Mouse (Mus musculus): ENCODE results near the gene Tex29.
A peak's percentile ranks its signal among the peaks of the same experiment; 100 is the strongest.

Gene Tex29

GRCm38 (mm10) chr8:11840174-11840573 lies at the start of gene Tex29:
Tex29 (plus strand) TSS chr8:11840474.
- no peak for DNase-seq

DNA sequence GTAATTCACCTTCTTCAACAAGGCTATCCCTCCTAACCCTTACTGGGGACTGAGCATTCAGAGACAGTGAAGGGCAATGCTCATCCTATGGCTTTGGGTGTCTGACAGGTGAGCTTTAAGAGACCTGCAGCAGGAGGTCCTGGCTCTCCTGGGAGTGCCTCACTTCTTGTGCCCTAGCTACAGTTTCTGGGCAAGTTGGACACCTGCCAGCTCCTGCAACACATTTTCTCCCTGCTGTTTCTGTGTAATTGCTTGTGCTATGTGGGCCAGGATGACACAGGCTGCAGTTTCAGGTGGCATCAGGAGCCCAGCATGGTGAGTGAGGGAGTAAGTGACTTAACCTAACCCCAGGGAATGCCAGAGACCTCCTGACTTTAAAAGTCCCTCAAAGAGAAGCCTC lies 45.3 kb upstream of the Tex29 start:
- no peak for DNase-seq

- no peak for DNase-seq
Observed at GRCm38 (mm10) chr8:11797128-11797527, 43.1 kb upstream of the Tex29 start.

DNA sequence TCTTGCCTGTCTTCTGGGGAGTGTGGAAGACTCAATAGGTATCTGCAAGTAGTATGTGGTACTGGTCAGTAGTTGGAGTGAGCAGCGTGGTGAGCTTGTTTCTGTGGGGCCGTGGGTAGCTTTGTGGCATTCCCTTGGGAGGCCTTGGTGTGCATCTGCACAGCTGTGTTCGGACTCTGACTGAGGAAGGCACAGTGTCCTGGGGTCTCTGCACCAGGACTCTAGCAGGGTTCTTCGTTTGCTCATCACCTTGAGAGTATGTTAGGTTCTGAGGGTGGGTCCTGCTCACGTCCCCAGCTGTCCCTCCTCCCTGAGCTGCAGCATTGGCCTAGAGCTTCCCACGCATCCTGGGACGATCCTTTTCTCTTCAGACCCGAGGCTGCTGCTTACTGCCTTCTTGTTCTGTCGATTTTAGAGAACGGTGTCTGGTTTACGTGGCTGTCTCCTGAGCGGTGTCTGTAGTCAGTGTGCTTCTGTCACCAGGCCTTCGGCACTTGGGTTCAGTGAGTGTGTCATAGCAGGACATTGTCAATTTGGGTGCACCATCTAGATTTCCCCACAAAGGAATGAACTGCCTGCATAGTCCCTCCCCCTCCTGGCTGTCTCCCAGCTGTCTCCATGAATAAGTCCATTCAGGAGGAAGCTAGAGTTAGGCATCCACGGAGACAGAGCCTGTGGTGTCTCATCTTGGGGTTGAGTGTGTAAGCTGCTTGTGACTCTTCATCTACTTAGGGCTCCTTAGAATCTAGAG lies 42.4 kb upstream of the Tex29 start:
- DNase-seq: peak; percentile 37

GRCm38 (mm10) chr8:11798480-11798867 lies 41.8 kb upstream of the Tex29 start:
- no peak for DNase-seq

DNA sequence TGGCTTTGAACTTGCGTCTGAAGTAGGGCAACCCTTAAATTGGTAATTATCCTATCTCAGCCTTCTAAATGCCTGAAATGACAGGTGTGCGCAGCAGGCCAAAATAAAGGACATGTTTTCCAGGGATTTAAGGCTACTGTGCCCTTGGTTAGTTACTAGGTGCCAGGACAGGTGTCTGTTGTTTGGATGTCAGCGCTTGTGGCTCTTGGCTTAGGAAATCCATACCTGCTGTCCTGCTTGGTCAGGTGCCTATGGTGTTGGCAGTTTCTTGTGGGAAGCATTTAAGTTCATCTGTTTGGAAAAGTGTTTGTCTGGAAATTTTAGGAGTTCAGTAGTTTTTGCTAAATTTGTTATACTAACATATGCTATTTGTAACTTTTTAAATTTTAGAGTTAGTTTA lies 41.2 kb upstream of the Tex29 start:
- no peak for DNase-seq

GRCm38 (mm10) chr8:11800481-11800880 lies 39.8 kb upstream of the Tex29 start:
- DNase-seq: peak; percentile 14

GRCm38 (mm10) chr8:11801571-11801970 lies 38.7 kb upstream of the Tex29 start:
- no peak for DNase-seq

- DNase-seq: no peak
Observed at GRCm38 (mm10) chr8:11804914-11805313, 35.4 kb upstream of the Tex29 start.

GRCm38 (mm10) chr8:11806252-11806651 lies 34.0 kb upstream of the Tex29 start:
- no peak for DNase-seq

- no peak for DNase-seq
Observed at GRCm38 (mm10) chr8:11807361-11807760, 32.9 kb upstream of the Tex29 start.

- no peak for DNase-seq
Observed at GRCm38 (mm10) chr8:11808047-11808446, 32.2 kb upstream of the Tex29 start.

GRCm38 (mm10) chr8:11810426-11810825 lies 29.8 kb upstream of the Tex29 start:
- no peak for DNase-seq

GRCm38 (mm10) chr8:11813801-11814200 lies 26.5 kb upstream of the Tex29 start:
- no peak for DNase-seq

DNA sequence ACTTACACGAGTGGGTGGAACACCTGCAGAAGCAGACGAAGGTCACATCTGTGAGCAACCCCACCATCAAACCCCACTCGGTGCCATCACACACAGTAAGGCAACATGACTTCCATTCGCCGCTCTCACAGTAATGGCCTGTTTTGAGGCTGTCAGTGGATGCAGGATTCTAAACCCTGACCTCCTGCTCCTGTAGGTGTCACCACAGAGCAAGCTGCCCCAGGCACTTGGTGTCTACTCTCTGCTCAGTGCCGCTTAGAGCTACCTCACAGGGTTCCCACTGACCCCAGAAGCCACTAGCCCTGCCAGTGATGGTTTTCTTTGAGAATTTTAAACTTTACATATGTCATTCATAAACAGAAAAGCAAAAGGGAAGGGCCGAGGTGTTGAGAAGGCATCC lies 25.1 kb upstream of the Tex29 start:
- DNase-seq: peak; percentile 17

- no peak for DNase-seq
Observed at GRCm38 (mm10) chr8:11820136-11820535, 20.1 kb upstream of the Tex29 start.

DNA sequence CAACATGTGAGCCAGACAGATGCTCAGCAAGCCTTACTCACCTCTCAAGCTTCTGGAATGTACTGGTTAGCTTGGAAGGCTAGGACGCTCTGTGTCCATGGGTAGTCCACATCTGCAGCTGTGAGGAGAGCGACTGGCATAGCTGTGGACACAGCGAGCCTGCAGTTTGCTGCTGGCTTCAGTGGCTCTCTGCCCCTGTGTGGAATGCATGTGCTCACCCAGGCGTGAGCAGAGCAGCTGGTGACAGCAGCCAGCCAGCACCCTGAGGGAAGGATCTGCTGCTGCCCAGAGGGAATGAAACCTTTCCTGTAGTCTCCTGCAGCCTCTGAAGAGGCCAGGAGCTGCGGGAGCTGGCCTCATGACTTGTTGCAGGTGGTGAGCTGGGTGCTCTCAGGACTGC lies 19.7 kb upstream of the Tex29 start:
- no peak for DNase-seq

DNA sequence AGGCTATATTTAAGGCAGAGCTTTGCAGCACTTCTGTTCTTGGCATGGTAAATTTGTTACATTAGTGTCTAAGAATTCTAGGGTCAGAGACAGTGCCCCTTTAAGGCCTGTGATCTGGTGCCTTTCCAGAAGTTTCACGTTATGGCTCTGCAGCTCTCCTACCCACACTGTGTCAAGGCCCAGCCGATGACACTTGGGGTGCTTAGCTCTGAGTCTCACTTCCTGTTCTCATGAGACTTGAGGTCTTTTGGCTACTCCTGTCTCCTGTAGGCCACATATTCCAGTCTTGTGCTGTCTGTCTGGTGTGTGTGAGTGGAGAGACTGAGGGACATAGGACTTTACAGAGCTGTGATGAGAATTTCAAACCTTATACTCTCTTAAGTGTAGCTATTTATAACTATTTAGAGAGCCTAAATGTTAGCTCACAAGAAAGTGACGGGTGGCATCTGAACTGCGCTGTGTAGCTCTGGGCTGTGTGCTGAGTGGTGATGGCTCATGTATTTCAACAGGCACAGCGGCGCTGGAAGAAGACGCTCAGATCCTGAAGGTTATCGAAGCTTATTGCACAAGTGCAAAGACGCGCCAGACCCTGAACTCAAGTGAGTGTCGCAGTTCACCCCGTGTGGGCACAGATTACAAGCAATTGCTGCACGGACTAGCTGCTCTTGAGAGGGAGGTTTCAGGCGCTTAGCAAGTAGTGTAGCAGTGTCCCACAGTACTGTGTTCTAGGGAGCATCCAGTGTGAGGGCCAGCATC lies 18.6 kb upstream of the Tex29 start:
- no peak for DNase-seq

- no peak for DNase-seq
Observed at GRCm38 (mm10) chr8:11822550-11823060, 17.7 kb upstream of the Tex29 start.

GRCm38 (mm10) chr8:11825756-11826155 lies 14.5 kb upstream of the Tex29 start:
- DNase-seq: no peak

DNA sequence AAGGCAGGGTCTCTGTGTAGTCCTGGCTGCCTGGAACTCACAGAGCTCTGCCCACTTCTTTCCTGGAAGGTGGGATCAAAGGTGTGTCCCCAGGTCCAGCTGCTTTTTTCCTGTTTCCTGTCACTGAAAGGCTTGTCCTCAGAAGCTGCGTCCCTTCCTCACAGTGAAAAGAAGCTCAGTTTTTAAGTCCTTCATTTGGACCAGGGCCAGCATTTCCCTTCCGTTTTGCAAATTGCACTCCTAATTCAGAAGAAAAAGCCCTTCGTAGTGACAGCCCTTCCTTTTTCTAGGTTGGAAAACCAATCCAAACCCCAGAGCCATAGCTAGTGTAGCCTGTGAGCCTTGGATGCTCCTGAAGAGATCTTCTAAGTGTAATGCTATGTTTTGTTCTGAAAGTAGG lies 13.0 kb upstream of the Tex29 start:
- no peak for DNase-seq

GRCm38 (mm10) chr8:11830214-11831046 lies 9.8 kb upstream of the Tex29 start:
- no peak for DNase-seq

DNA sequence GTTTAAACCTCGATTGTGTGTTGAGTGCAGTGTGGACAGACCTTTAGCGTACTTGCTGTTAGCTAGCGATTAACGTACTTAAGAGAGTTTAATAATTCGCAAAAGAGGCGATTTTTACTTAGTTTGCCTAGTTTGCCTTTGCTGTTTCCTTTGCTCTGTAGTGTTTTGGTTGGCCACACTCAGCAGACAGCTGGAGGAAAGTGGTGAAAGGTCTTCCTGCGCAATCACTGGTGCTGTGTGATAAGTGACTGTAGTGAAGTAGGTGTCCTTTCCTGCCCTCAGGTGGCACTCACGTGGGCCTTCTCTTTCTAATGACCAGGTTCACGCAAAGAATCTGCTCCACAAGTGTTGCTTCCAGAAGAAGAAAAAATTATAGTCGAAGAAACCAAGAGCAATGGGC lies 9.1 kb upstream of the Tex29 start:
- no peak for DNase-seq

Measured in lung, postnatal 14 days (tissue).